Mouse (Mus musculus) liver, adult 10 weeks (tissue): ENCODE measurements around the gene Gm10272. TPM values are rescaled to one million over a fixed set of nuclear protein-coding genes. Genes with fewer than 3 reads are reported as not detected.

ENCODE experiments used
- polyA plus RNA-seq: library from polyadenylated mRNA; stranded (reverse); fragments of 350-450 nt; fragmentation: Illumina TruSeq; extraction: RNeasy Lipid Tissue Mini Kit (QIAGEN cat#74804); gene quantifications from one replicate; pipeline ENCODE4 v1.2.3, GENCODE M21; 2014; ENCODE audit warnings: low read depth, low replicate concordance

The Gm10272 gene
- polyA plus RNA-seq: not detected

GRCm38 (mm10) chr10:77706326-77706725 lies at the start of gene Gm10272:
Gene Gm10272 (plus strand): TSS chr10:77706626.

DNA sequence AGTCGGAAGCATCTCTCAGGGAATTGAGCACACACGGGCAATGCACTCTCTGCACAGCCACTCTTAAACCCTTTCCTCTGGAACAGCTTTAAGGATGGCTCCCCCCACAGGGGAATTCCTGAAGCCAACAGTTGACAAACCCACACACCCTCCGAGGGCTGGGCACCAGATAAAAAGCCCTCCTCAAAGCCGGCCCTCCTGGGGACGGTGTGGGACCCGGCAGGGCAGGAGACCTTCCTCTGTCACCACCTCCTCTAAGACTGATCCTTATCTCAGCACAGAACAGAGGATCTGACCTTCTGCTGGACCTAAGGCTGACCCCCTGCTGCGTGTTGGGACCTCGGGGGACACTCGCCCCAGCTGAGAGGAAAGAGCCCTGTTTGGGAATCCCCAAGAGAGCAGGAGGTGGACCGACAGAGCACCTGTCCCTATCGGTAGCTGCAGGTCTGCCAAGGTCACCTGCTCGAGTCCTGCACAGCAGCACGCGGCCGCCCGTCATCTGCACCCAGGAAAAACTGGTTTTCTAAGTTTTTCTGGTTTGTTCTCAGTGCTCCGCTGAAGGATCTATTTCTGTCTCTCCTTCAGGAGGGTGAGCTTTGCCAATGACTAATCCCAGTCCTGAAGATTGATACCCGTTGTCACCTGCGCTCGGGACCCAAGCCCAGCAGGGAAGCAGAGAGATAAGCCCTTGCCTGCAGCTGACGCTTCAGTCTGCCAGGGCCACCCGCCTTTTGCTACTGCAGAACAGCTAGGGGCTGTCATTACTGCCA lies 20.3 kb upstream of the Gm10272 start, which contains the start of gene Tspear:
Gene Tspear (plus strand): TSS at position 675 of the 770 bp plus-strand sequence.

DNA sequence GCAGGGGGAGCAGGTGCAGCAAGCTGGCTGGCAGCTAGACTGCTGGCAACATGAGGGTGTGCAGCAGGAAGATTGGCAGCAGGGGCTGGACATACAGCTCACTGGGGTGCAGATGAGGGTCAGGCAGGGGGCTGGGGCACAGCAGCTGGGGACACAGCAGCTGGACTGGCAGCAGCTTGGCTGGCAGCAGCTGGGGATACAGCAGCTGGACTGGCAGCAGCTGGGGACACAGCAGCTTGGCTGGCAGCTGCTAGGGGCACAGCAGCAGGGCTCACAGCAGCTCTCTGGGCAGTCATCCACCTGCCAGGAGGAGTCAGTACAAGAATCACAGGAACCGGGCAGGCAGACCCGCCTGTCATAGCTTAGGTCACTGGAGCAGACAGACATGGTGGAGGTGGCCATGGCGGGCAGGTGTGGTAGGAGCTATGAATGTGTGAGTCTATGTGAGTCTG lies 16.0 kb upstream of the Gm10272 start, which contains the start of gene Gm19402:
Gene Gm19402 (minus strand): TSS at position 402 of the 452 bp plus-strand sequence.

DNA sequence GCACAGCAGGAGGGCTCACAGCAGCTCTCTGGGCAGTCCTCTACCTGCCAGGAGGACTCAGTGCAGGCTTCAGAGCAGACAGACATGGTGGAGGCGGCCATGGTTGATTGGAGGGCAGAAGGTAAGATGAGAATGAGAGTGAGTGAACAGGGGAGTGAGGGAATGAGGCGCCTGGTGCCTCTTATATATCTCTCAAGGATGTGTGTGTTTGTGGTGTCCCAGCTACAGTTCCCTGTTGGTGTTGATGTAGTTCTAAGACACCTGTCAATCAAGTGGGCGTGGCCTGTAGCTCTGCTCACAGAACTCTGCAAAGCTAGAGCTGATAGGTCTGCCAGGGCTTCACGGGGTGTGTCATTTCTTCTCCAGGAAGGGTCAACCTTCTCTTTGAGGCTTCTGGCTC lies 9.3 kb upstream of the Gm10272 start, which contains the start of gene Gm9508:
Gene Gm9508 (minus strand): TSS at position 101 of the 400 bp plus-strand sequence.

DNA sequence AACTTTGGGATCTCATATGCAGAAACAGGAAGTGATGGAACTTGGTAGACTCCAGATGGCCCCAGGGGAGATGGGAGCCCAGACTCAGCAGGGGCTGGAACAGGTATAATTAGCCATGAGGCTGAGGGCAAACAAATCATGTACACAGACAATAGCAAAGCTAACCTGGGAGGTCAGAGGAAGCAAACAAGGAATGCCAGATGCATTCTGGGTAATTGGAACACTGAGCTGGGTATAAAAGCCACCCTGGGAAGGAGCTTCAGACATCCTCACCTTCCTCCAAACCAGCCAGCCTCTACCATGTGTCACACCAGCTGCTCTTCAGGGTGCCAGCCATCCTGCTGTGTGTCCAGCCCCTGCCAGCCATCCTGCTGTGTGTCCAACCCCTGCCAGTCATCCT lies 4.7 kb downstream of the Gm10272 start, which contains the start of gene Gm10024:
Gene Gm10024 (plus strand): TSS at position 301 of the 400 bp plus-strand sequence.

GRCm38 (mm10) chr10:77715507-77715906 lies 9.1 kb downstream of the Gm10272 start, which contains the start of gene Gm10142:
Gene Gm10142 (plus strand): TSS chr10:77715807.

GRCm38 (mm10) chr10:77720299-77720698 lies 13.9 kb downstream of the Gm10272 start, which contains the start of gene Krtap12-1:
Gene Krtap12-1 (plus strand): TSS chr10:77720599.

GRCm38 (mm10) chr10:77726186-77726585 lies 19.8 kb downstream of the Gm10272 start, which contains the start of gene Gm10100:
Gene Gm10100 (plus strand): TSS chr10:77726486.

GRCm38 (mm10) chr10:77741924-77742688 lies 35.7 kb downstream of the Gm10272 start, which contains the start of gene Gm18596:
Gene Gm18596 (minus strand): TSS chr10:77742638.

DNA sequence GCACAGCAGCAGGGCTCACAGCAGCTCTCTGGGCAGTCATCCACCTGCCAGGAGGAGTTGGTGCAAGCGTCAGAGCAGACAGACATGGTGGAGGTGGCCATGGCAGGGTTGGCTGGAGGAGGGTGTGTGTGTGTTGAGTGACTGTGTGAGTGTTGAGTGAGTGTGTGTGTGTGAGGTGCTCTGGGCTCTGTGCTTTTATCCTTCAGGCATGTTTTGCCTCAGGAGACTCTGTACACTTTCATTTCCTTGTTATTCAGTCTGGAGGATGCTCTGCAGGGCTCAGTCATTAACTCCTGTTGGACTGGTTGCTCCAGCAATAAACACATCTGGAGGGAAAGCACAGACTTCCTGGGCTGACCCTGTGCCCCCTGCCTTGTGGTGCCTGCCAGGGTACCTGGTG lies 44.8 kb downstream of the Gm10272 start, which contains the start of gene Gm9736:
Gene Gm9736 (minus strand): TSS at position 101 of the 400 bp plus-strand sequence.

Other genes with a start within 250 kb of the Gm10272 start
- gene Fam207a, start 190.8 kb upstream of the Gm10272 start, polyA plus RNA-seq: 1.5 TPM
- 1.2 TPM for gene Itgb2, start 176.4 kb upstream of the Gm10272 start, polyA plus RNA-seq
- gene Pttg1ip, start 124.9 kb upstream of the Gm10272 start, polyA plus RNA-seq: 158 TPM
- gene Sumo3, start 100.5 kb upstream of the Gm10272 start, polyA plus RNA-seq: 72.2 TPM
- not detected for gene Gm49325, start 100.4 kb upstream of the Gm10272 start, polyA plus RNA-seq
- gene Ube2g2, start 84.4 kb upstream of the Gm10272 start, polyA plus RNA-seq: 10.8 TPM
- not detected for gene Tspear, start 20.1 kb upstream of the Gm10272 start, polyA plus RNA-seq
- gene Gm19402, start 15.9 kb upstream of the Gm10272 start, polyA plus RNA-seq: not detected
- not detected for gene Gm9508, start 9.4 kb upstream of the Gm10272 start, polyA plus RNA-seq
- not detected for gene Gm10024, start 4.8 kb downstream of the Gm10272 start, polyA plus RNA-seq
- not detected for gene Gm10142, start 9.2 kb downstream of the Gm10272 start, polyA plus RNA-seq
- gene Krtap12-1, start 14.0 kb downstream of the Gm10272 start, polyA plus RNA-seq: not detected
- gene Gm10100, start 19.9 kb downstream of the Gm10272 start, polyA plus RNA-seq: not detected
- gene Gm18596, start 36.0 kb downstream of the Gm10272 start, polyA plus RNA-seq: not detected
- not detected for gene Gm9736, start 44.7 kb downstream of the Gm10272 start, polyA plus RNA-seq
- not detected for gene Gm3233, start 53.1 kb downstream of the Gm10272 start, polyA plus RNA-seq
- gene Gm3238, start 64.7 kb downstream of the Gm10272 start, polyA plus RNA-seq: not detected
- gene Gm7138, start 70.3 kb downstream of the Gm10272 start, polyA plus RNA-seq: not detected
- gene Gm3250, start 75.9 kb downstream of the Gm10272 start, polyA plus RNA-seq: not detected
- not detected for gene Gm7137, start 81.6 kb downstream of the Gm10272 start, polyA plus RNA-seq
- not detected for gene Gm9639, start 88.5 kb downstream of the Gm10272 start, polyA plus RNA-seq
- not detected for gene Gm19668, start 92.5 kb downstream of the Gm10272 start, polyA plus RNA-seq
- gene Gm9507, start 105.2 kb downstream of the Gm10272 start, polyA plus RNA-seq: not detected
- not detected for gene Gm2696, start 108.1 kb downstream of the Gm10272 start, polyA plus RNA-seq
- gene Krtap10-4, start 120.5 kb downstream of the Gm10272 start, polyA plus RNA-seq: not detected
- not detected for gene Krtap10-10, start 129.3 kb downstream of the Gm10272 start, polyA plus RNA-seq
- gene Gm36176, start 140.2 kb downstream of the Gm10272 start, polyA plus RNA-seq: not detected
- not detected for gene Gm10318, start 146.2 kb downstream of the Gm10272 start, polyA plus RNA-seq
- gene Gm3285, start 155.3 kb downstream of the Gm10272 start, polyA plus RNA-seq: not detected
- gene Lrrc3, start 195.9 kb downstream of the Gm10272 start, polyA plus RNA-seq: 15.8 TPM